Mouse (Mus musculus) gastrocnemius, postnatal 14 days (tissue): Measurements from ENCODE around the gene Coq6. TPM values are rescaled to one million over a fixed set of nuclear protein-coding genes. Genes with fewer than 3 reads are reported as not detected.
A peak's percentile ranks its signal among the peaks of the same experiment; 100 is the strongest.
"Not testable (repeated sequence)": the region's sequence is repeated elsewhere in the genome, so short reads cannot be mapped to it uniquely, and the experiment has no call there.

ENCODE experiments used
- DNase-seq: peaks from one replicate; pipeline ENCODE4 v3.0.0; 2021; ENCODE audit warnings: mixed read lengths
- intact Hi-C: fragments of 180-260 bp; cut with DNase I; formaldehyde crosslinking; loops from one replicate; pipeline ENCODE4 v1.15.1; 2025; ENCODE audit warnings: low total_unique reads
- long read RNA-seq, 2 experiments: library from polyadenylated mRNA; stranded (forward); transcript quantifications; one replicate each; pipeline ENCODE4 v2.0.0; 2021
- total RNA-seq, 2 experiments: library from RNA; stranded (reverse); gene quantifications; 2 replicates each; pipeline ENCODE4 v1.2.3; 2021

The Coq6 gene
- 10 to 100 TPM; 31.5 to 37.0 TPM for total RNA-seq
- long read RNA-seq, experiment 1, transcript Coq6-201 (12 exons, 1,602 nt), result major isoform, 40 of 45 reads
- long read RNA-seq, experiment 1, partial matches to known transcripts, result 2 of 45 reads
- long read RNA-seq, experiment 1, other reads (novel, unspliced or antisense), result 3 of 45 reads
- long read RNA-seq, experiment 2, transcript Coq6-201 (12 exons, 1,602 nt), result major isoform, 43 of 50 reads
- long read RNA-seq, experiment 2, partial matches to known transcripts, result 3 of 50 reads
- long read RNA-seq, experiment 2, other reads (novel, unspliced or antisense), result 4 of 50 reads

GRCm38 (mm10) chr12:84361555-84362489 is at the start of gene Coq6, which contains the start of gene Fam161b:
Gene Coq6 (plus strand): TSS chr12:84361657.
Gene Fam161b (minus strand): TSS chr12:84361833.
- intact Hi-C loops, result no loop called here

GRCm38 (mm10) chr12:84316006-84316405 is 45.5 kb upstream of the Coq6 start:
- intact Hi-C loops, result no loop called here
- no peak for DNase-seq

More at GRCm38 (mm10) chr12:84361555-84362489, at the start of gene Coq6, which contains the start of gene Fam161b:
- peak; percentile 95 for DNase-seq

- DNase-seq, result peak; percentile 85
- intact Hi-C loops, result no loop called here
Measured at GRCm38 (mm10) chr12:84316721-84317621, 44.5 kb upstream of the Coq6 start, which contains the start of gene Zfp410. Gene Zfp410 (plus strand): TSS chr12:84316852.

GRCm38 (mm10) chr12:84327111-84327512 is 34.3 kb upstream of the Coq6 start:
- intact Hi-C loops, result no loop called here
- DNase-seq, result peak; percentile 12

GRCm38 (mm10) chr12:84336963-84337625 is 24.4 kb upstream of the Coq6 start:
- no peak for DNase-seq
- intact Hi-C loops, result no loop called here

GRCm38 (mm10) chr12:84347192-84347591 is 14.3 kb upstream of the Coq6 start:
- intact Hi-C loops, result no loop called here
- no peak for DNase-seq

GRCm38 (mm10) chr12:84358699-84359098 is 2.8 kb upstream of the Coq6 start:
- intact Hi-C loops, DNase-seq: not testable (repeated sequence)

- no peak for DNase-seq
Measured at GRCm38 (mm10) chr12:84362872-84363271, 1.4 kb downstream of the Coq6 start.

GRCm38 (mm10) chr12:84364291-84364690 is 2.8 kb downstream of the Coq6 start:
- no peak for DNase-seq
- intact Hi-C loops, result no loop called here

More at GRCm38 (mm10) chr12:84362872-84363271, 1.4 kb downstream of the Coq6 start:
- intact Hi-C loops, result no loop called here

- DNase-seq, result no peak
- intact Hi-C loops, result no loop called here
Measured at GRCm38 (mm10) chr12:84365137-84365536, 3.7 kb downstream of the Coq6 start.

GRCm38 (mm10) chr12:84366971-84367370 is 5.5 kb downstream of the Coq6 start:
- intact Hi-C loops, result no loop called here
- no peak for DNase-seq

GRCm38 (mm10) chr12:84371647-84372046 is 10.2 kb downstream of the Coq6 start:
- no peak for DNase-seq
- intact Hi-C loops, result no loop called here

- DNase-seq, result no peak
- intact Hi-C loops, result no loop called here
Measured at GRCm38 (mm10) chr12:84373831-84374481, 12.5 kb downstream of the Coq6 start.

- intact Hi-C loops, result no loop called here
- DNase-seq, result no peak
Measured at GRCm38 (mm10) chr12:84382369-84382768, 20.9 kb downstream of the Coq6 start.

- DNase-seq, result no peak
- intact Hi-C loops, result no loop called here
Measured at GRCm38 (mm10) chr12:84384644-84385081, 23.2 kb downstream of the Coq6 start.

GRCm38 (mm10) chr12:84385408-84385807 is 24.0 kb downstream of the Coq6 start:
- DNase-seq, result no peak
- intact Hi-C loops, result no loop called here

- DNase-seq, result no peak
- intact Hi-C loops, result no loop called here
Measured at GRCm38 (mm10) chr12:84388097-84388496, 26.6 kb downstream of the Coq6 start.

GRCm38 (mm10) chr12:84388774-84389400 is 27.4 kb downstream of the Coq6 start:
- intact Hi-C loops, result no loop called here
- no peak for DNase-seq
